Comparison of ENCODE assay signal across 11 mouse cellular contexts in the genomic region with DNA sequence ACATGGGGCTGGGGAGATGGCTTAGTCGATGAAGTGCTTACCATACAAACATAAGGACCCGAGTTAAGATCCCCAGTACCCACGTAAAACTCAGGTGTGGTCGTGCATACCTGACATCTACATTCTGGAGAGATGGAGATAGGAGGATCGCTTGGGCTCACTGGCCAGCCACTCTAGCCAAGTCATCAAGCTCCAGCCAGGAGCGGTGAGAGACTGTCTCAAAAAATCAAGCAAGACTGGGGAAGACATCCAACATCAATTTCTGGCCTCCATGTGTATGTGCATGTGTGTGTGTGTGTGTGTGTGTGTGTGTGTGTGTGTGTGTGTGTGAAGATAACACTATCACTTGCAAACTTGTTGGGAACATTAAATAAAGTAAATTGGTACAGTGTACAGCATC.
"Had no signal": no experiment of that assay in that cellular context is flagged by ENCODE, and none has a peak within 500 bp of the region (broad histone marks: within the 10 kb centered on the region; RNA-seq: fewer than 3 reads in every experiment).

No protein-coding gene starts in this region.

- DNase-seq: liver; liver, embryonic 13.5 days; liver, postnatal 0 days; lung, adult 18-20 months; lung, adult 2 months; lung, embryonic 14.5 days; lung, postnatal 10 days; lung, postnatal 14 days; lung, postnatal 36 days; lung, postnatal 4 days; midbrain, embryonic 14.5 days had no signal
